Mouse (Mus musculus) embryonic facial prominence, embryonic 12.5 days (tissue): ENCODE measurements around the gene Arhgap40. TPM values are rescaled to one million over a fixed set of nuclear protein-coding genes. Genes with fewer than 3 reads are reported as not detected.

Source experiments
- ATAC-seq: fragments of 200-750 bp; cut with Nextera tagmentation; 2 replicates; pipeline ENCODE4 v1.8.0; 2017; ENCODE audit not compliant: insufficient number of reproducible peaks, insufficient read depth, low FRiP score, low TSS enrichment
- H3K27ac ChIP-seq: fragments of 300-500 bp; sonication (generic); 2 replicates; pipeline ENCODE4 v1.5.1; 2016; ENCODE audit warnings: mild to moderate bottlenecking
- H3K27me3 ChIP-seq: fragments of 300-500 bp; sonication (generic); 2 replicates; pipeline ENCODE4 v1.6.1; 2016; ENCODE audit warnings: mild to moderate bottlenecking, moderate library complexity
- H3K36me3 ChIP-seq: fragments of 300-500 bp; sonication (generic); 2 replicates; pipeline ENCODE4 v1.6.1; 2016; ENCODE audit warnings: mild to moderate bottlenecking
- H3K4me1 ChIP-seq: fragments of 300-500 bp; sonication (generic); 2 replicates; pipeline ENCODE4 v1.6.1; 2016
- H3K4me2 ChIP-seq: fragments of 300-500 bp; sonication (generic); replicated peaks from 2 replicates; pipeline ENCODE4 v1.6.1; 2016; ENCODE audit warnings: mild to moderate bottlenecking, moderate library complexity
- H3K4me3 ChIP-seq: fragments of 300-500 bp; sonication (generic); 2 replicates; pipeline ENCODE4 v1.5.1; 2016; ENCODE audit warnings: mild to moderate bottlenecking
- H3K9ac ChIP-seq: fragments of 300-500 bp; sonication (generic); 2 replicates; pipeline ENCODE4 v1.6.1; 2016; ENCODE audit warnings: mild to moderate bottlenecking, moderate library complexity
- H3K9me3 ChIP-seq: fragments of 300-500 bp; sonication (generic); 2 replicates; pipeline ENCODE4 v1.6.1; 2016; ENCODE audit warnings: mild to moderate bottlenecking, moderate library complexity
- WGBS: fragments of 180-500 bp; shearing (Covaris S2); methylation state at CpG from one replicate; pipeline ENCODE4 v1.1.7; 2016; 5-methylcytosine and 5-hydroxymethylcytosine counted together
- polyA plus RNA-seq: library from polyadenylated mRNA; unstranded; fragments of >200 nt; fragmentation: Nextera tagmentation; extraction: Ambion mirVana; gene quantifications from 2 replicates; pipeline ENCODE4 v1.2.1, GENCODE M21; 2016

The Arhgap40 gene
- polyA plus RNA-seq, 1 experiment from 2014 or later, result 0.26 TPM

- Histone ChIP-seq H3K4me1 (no peaks in the 10 kb centered on the region), H3K4me3 (no peak overlapping the region), H3K9me3 (no peaks in the 10 kb centered on the region), H3K27me3 (no peaks in the 10 kb centered on the region), H3K27ac (no peak overlapping the region), H3K36me3 (no peaks in the 10 kb centered on the region), H3K4me2 (no peak overlapping the region), H3K9ac (no peak overlapping the region)
- WGBS, result 77% methylated on average over 11 of the region's 11 CpGs
- no peak for ATAC-seq
These were observed 6.5 kb downstream of the Arhgap40 start for GRCm38 (mm10) chr2:158519071-158519470.

DNA sequence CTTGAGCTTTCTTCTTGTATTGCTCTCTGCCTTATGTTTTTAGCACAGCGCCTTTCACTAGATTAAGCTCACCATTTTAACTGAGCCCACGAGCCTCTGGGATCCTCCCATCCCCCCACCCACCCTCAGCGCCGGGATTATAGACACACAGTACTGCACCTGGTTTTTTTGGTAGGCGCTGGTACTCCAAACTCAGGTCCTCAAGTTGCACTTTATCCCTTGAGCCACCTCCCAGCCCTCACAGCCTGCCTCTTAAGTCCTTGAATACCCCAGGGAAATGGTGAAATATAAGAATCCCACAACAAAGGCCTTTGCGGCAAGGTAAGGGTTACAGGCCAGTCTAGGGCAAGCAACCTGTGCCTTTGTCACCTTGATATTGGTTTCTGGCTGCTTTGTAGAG, 7.2 kb downstream of the Arhgap40 start:
- 76% methylated on average over 6 of the region's 6 CpGs for WGBS
- Histone ChIP-seq H3K9me3 (no peaks in the 10 kb centered on the region), H3K4me3 (no peak overlapping the region), H3K9ac (no peak overlapping the region), H3K27me3 (no peaks in the 10 kb centered on the region), H3K4me2 (no peak overlapping the region), H3K36me3 (no peaks in the 10 kb centered on the region), H3K4me1 (no peaks in the 10 kb centered on the region), H3K27ac (no peak overlapping the region)
- no peak for ATAC-seq

- no peaks in the 10 kb centered on the region for H3K9me3 ChIP-seq
- no peaks in the 10 kb centered on the region for H3K27me3 ChIP-seq
- H3K4me1 ChIP-seq, result no peaks in the 10 kb centered on the region
- 80% methylated on average over 8 of the region's 8 CpGs for WGBS
- no peak for ATAC-seq
- no peaks in the 10 kb centered on the region for H3K36me3 ChIP-seq
- no peak overlapping the region for H3K9ac ChIP-seq
- no peak overlapping the region for H3K4me3 ChIP-seq
- H3K4me2 ChIP-seq, result no peak overlapping the region
- H3K27ac ChIP-seq, result no peak overlapping the region
These were observed 10.5 kb downstream of the Arhgap40 start for GRCm38 (mm10) chr2:158523060-158523459.

- ATAC-seq, result no peak
- Histone ChIP-seq H3K27ac (no peak overlapping the region), H3K27me3 (no peaks in the 10 kb centered on the region), H3K4me3 (no peak overlapping the region), H3K9ac (no peak overlapping the region), H3K4me1 (no peaks in the 10 kb centered on the region), H3K36me3 (no peaks in the 10 kb centered on the region), H3K4me2 (no peak overlapping the region), H3K9me3 (no peaks in the 10 kb centered on the region)
- WGBS, result 80% methylated on average over 16 of the region's 16 CpGs
These were observed 11.7 kb downstream of the Arhgap40 start for GRCm38 (mm10) chr2:158524129-158524860.

DNA sequence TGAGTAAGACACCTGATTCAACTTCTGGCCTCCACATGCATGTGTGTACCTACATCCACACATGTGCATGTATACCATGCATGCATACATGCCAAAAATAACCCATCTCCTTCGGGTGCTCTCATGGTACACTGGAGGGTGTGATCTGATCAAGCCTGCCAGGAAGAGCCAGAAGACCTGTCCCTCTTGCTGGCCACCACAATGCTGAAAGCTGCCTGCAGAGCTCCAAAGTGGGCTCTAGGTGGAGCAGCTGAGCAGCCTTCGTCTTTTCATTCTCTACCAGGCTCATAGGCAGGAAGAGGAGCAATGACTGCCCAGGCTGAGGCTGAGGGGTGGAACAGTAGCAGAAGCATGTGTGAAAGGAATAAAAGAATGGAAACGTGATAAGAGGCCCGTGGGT, 21.5 kb downstream of the Arhgap40 start:
- peaks cover 4% of the 10 kb centered on the region; the same call in 1 of the 2 replicates for H3K9me3 ChIP-seq
- H3K4me1 ChIP-seq, result no peaks in the 10 kb centered on the region
- H3K36me3 ChIP-seq, result no peaks in the 10 kb centered on the region
- no peak overlapping the region for H3K27ac ChIP-seq
- WGBS, result 6% methylated on average over 4 of the region's 4 CpGs
- H3K4me3 ChIP-seq, result no peak overlapping the region
- no peak overlapping the region for H3K9ac ChIP-seq
- ATAC-seq, result 0 out of 2 replicates have a peak, but pooled peaks have one; percentile 41
- H3K27me3 ChIP-seq, result no peaks in the 10 kb centered on the region
- H3K4me2 ChIP-seq, result no peak overlapping the region

DNA sequence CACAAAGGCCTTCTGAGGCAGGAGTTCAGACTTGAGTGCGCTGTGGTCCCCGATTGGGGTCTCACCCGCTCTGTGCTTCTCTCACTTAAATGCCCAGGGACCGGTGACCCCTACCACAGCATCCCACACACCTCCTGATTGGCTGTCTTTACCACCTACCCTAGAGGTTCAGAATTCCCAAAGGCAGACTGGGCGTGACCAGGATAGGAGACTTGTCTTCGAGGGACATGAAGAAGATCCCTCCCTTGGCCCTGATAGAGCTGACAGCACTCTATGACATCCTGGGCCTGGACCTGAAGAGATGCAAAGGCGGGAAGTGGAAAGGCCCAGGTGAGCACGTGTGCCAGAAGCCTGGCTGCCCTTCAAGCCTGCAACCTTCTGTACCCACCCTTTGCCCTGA, 22.0 kb downstream of the Arhgap40 start:
- no peaks in the 10 kb centered on the region for H3K4me1 ChIP-seq
- H3K27ac ChIP-seq, result no peak overlapping the region
- H3K9ac ChIP-seq, result no peak overlapping the region
- H3K27me3 ChIP-seq, result no peaks in the 10 kb centered on the region
- 74% methylated on average over 8 of the region's 8 CpGs for WGBS
- H3K4me3 ChIP-seq, result no peak overlapping the region
- no peak overlapping the region for H3K4me2 ChIP-seq
- ATAC-seq, result no peak
- H3K36me3 ChIP-seq, result no peaks in the 10 kb centered on the region
- H3K9me3 ChIP-seq, result peaks cover 4% of the 10 kb centered on the region; the same call in 1 of the 2 replicates

GRCm38 (mm10) chr2:158539433-158540305, 27.1 kb downstream of the Arhgap40 start:
- 57% methylated on average over 24 of the region's 24 CpGs for WGBS
- no peak for ATAC-seq
- Histone ChIP-seq H3K4me3 (0 out of 2 replicates have a peak overlapping the region, but pooled peaks have one; percentile 15), H3K27me3 (peaks cover 4% of the 10 kb centered on the region; the same call in 1 of the 2 replicates), H3K9ac (no peak overlapping the region), H3K4me1 (no peaks in the 10 kb centered on the region), H3K4me2 (peak overlapping the region; percentile 36), H3K36me3 (no peaks in the 10 kb centered on the region), H3K27ac (no peak overlapping the region), H3K9me3 (no peaks in the 10 kb centered on the region)

GRCm38 (mm10) chr2:158541286-158541685, 28.7 kb downstream of the Arhgap40 start:
- H3K27me3 ChIP-seq, result peaks cover 4% of the 10 kb centered on the region; the same call in 1 of the 2 replicates
- no peak for ATAC-seq
- H3K4me2 ChIP-seq, result no peak overlapping the region
- no peaks in the 10 kb centered on the region for H3K4me1 ChIP-seq
- WGBS, result 55% methylated on average over 4 of the region's 4 CpGs
- H3K9ac ChIP-seq, result no peak overlapping the region
- no peak overlapping the region for H3K4me3 ChIP-seq
- H3K9me3 ChIP-seq, result no peaks in the 10 kb centered on the region
- H3K36me3 ChIP-seq, result no peaks in the 10 kb centered on the region
- H3K27ac ChIP-seq, result no peak overlapping the region

GRCm38 (mm10) chr2:158545266-158545665, 32.7 kb downstream of the Arhgap40 start:
- Histone ChIP-seq H3K36me3 (no peaks in the 10 kb centered on the region), H3K4me3 (no peak overlapping the region), H3K4me1 (no peaks in the 10 kb centered on the region), H3K9me3 (no peaks in the 10 kb centered on the region), H3K27me3 (peaks cover 11% of the 10 kb centered on the region), H3K4me2 (no peak overlapping the region), H3K27ac (no peak overlapping the region), H3K9ac (no peak overlapping the region)
- WGBS, result 78% methylated on average over 2 of the region's 2 CpGs
- ATAC-seq, result no peak

- no peak overlapping the region for H3K4me3 ChIP-seq
- H3K9ac ChIP-seq, result 0 out of 2 replicates have a peak overlapping the region, but pooled peaks have one; percentile 47
- peaks cover 21% of the 10 kb centered on the region for H3K27me3 ChIP-seq
- 3% methylated on average over 17 of the region's 17 CpGs for WGBS
- H3K27ac ChIP-seq, result no peak overlapping the region
- H3K9me3 ChIP-seq, result no peaks in the 10 kb centered on the region
- no peaks in the 10 kb centered on the region for H3K36me3 ChIP-seq
- H3K4me2 ChIP-seq, result peak overlapping the region; percentile 33; the same call in 1 of the 2 replicates
- no peaks in the 10 kb centered on the region for H3K4me1 ChIP-seq
- ATAC-seq, result no peak; the same call in 1 of the 2 replicates
These were observed 34.2 kb downstream of the Arhgap40 start for GRCm38 (mm10) chr2:158546751-158547150.

GRCm38 (mm10) chr2:158550067-158550466, 37.5 kb downstream of the Arhgap40 start:
- H3K9me3 ChIP-seq, result no peaks in the 10 kb centered on the region
- no peak overlapping the region for H3K4me2 ChIP-seq
- no peak for ATAC-seq
- H3K27me3 ChIP-seq, result peaks cover 45% of the 10 kb centered on the region
- no peaks in the 10 kb centered on the region for H3K36me3 ChIP-seq
- no peaks in the 10 kb centered on the region for H3K4me1 ChIP-seq
- H3K27ac ChIP-seq, result no peak overlapping the region
- H3K4me3 ChIP-seq, result no peak overlapping the region
- WGBS, result 5% methylated on average over 3 of the region's 3 CpGs
- no peak overlapping the region for H3K9ac ChIP-seq
